Mouse (Mus musculus): ENCODE data around the gene Sh3pxd2a. TPM values are rescaled to one million over a fixed set of nuclear protein-coding genes. Genes with fewer than 3 reads are reported as not detected.
A peak's percentile ranks its signal among the peaks of the same experiment; 100 is the strongest.

Gene Sh3pxd2a
- polyA plus RNA-seq, 1 experiment from 2014 or later: 2.7 TPM

DNA sequence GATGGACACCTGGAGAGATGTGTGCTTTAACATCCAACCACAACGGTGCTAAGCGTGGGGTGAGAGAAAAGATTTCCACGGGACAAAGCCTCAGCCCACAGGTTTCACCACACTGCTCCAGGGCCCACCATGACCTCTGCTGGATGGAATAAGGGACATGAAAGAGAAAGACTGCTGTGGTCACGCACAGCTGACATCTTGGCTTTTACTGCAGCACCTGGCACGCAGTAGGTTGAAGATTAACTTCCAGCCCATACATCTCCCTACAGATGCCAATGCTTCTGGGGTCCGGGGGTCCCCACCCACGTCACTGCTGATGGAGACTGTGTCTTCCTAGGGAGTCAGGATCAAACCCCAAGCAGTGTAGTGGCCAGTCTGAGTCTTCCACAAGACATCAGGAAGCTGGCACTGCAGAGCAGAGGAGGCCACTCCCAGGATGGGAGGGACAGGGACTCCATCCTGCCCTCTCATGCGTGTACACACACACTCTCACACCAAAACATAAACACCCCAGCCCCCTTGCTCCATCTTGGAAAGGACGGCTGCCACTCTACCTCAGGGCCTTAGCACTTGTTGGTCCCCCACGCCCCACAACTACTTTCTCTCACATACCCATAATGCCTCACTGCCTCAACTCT lies 12.6 kb downstream of the Sh3pxd2a start:
- DNase-seq (ENCODE audit: low spot score): no peak
- Histone ChIP-seq H3K27me3 (ENCODE audit: insufficient read depth, poor library complexity, severe bottlenecking) (peaks cover 28% of the 10 kb centered on the region), H3K4me1 (replicated peaks) (peaks cover 89% of the 10 kb centered on the region), H3K27ac (no peak overlapping the region), H3K36me3 (0 out of 2 replicates have a peak, but pooled peaks cover 5% of the 10 kb centered on the region), H3K9me3 (no peaks in the 10 kb centered on the region), H3K4me3 (no peak overlapping the region)
- WGBS: 76% methylated on average over 10 of the region's 10 CpGs

- no peak for DNase-seq (ENCODE audit: low spot score)
- peaks cover 28% of the 10 kb centered on the region for H3K27me3 ChIP-seq (ENCODE audit: insufficient read depth, poor library complexity, severe bottlenecking)
- peak overlapping the region; percentile 70 for H3K27ac ChIP-seq
- H3K4me1 ChIP-seq (replicated peaks): peaks cover 89% of the 10 kb centered on the region
- 0 out of 2 replicates have a peak, but pooled peaks cover 5% of the 10 kb centered on the region for H3K36me3 ChIP-seq
- no peaks in the 10 kb centered on the region for H3K9me3 ChIP-seq
- 22% methylated on average over 8 of the region's 8 CpGs for WGBS
- no peak overlapping the region for H3K4me3 ChIP-seq
These were observed 13.7 kb downstream of the Sh3pxd2a start for GRCm38 (mm10) chr19:47450261-47451137.

GRCm38 (mm10) chr19:47449513-47450227 lies 14.5 kb downstream of the Sh3pxd2a start:
- peaks cover 88% of the 10 kb centered on the region for H3K4me1 ChIP-seq (replicated peaks)

DNA sequence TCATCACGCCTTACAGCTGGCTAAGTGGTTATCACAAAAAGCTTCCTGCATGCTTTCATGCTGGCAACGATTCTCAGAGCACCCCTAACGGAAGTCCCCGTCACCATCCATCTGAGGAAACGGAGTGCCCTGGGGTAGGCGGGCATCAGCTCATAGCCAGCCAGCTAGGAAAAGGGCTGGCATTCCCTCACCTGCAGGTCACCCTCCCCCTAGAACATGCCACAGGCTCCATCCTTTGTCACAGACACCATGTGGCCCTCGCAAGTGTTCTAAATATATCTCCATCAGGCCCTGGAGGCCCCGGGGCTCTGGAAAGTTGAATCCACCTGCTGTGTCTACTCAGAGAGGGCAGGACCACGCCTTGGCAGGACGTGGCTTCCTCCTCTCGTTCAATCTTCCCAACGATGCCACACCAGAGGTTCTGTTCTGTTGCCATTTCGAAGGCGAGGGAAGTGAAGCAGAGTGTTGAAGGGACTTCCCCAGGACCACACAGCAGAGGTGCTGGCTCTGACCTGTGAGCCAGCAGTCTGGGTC lies 15.5 kb downstream of the Sh3pxd2a start:
- Histone ChIP-seq H3K4me3 (no peak overlapping the region), H3K36me3 (no peaks in the 10 kb centered on the region), H3K27ac (peak overlapping the region; percentile 30), H3K27me3 (ENCODE audit: insufficient read depth, poor library complexity, severe bottlenecking) (peaks cover 14% of the 10 kb centered on the region), H3K4me1 (replicated peaks) (peaks cover 88% of the 10 kb centered on the region), H3K9me3 (no peaks in the 10 kb centered on the region)
- DNase-seq (ENCODE audit: low spot score): no peak
- 77% methylated on average over 14 of the region's 14 CpGs for WGBS

More at GRCm38 (mm10) chr19:47449513-47450227, 14.5 kb downstream of the Sh3pxd2a start:
- no peak overlapping the region for H3K4me3 ChIP-seq
- H3K27ac ChIP-seq: peak overlapping the region; percentile 70
- DNase-seq (ENCODE audit: low spot score): no peak
- no peaks in the 10 kb centered on the region for H3K9me3 ChIP-seq
- H3K36me3 ChIP-seq: no peaks in the 10 kb centered on the region
- H3K27me3 ChIP-seq (ENCODE audit: insufficient read depth, poor library complexity, severe bottlenecking): peaks cover 22% of the 10 kb centered on the region
- 71% methylated on average over 4 of the region's 4 CpGs for WGBS

DNA sequence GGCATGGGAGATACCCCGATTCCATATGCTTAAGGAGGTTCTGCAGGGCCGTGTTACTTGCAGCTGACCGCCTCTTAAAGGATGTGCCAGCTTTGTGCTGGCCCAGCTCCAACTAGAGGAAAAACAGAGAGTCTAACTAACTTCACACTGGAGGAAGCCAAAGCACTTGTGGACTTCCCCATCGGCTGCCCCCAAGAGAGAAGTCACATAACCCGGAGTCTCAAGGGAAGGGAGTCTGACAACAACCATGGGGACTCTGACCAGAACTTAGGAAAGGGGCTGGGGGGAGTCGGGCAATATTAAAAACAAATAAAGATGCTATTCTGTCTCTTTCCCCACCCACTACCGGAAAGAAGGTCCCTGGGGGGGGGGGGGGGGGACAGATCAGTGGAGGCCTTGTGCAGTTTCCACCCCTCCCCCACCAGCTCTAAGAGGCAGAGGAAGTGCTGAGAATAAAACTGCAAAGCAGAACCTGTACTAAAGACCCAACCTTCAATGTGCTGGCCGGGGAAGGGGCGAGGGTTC lies 17.3 kb downstream of the Sh3pxd2a start:
- no peak for DNase-seq (ENCODE audit: low spot score)
- Histone ChIP-seq H3K27ac (peak overlapping the region; percentile 47), H3K4me1 (replicated peaks) (peaks cover 96% of the 10 kb centered on the region)

DNA sequence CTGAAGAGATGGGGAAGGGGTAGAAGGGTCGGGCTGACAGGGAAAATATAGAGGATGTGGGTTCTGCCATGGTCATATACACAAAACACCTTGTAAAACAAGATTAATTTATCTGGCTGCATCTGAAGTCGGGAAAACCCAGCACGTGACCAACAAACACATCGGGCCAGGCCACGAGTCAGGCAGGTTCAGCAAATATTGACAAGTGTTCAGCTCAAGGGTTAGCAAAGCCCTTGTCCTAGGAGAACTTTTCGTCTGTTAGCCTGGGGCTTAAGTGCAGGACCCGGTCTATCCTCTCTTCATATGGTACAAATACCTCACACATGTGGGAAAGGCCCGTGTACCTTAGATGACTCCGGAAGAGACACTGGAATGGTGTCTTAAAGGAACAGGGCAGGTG lies 18.1 kb downstream of the Sh3pxd2a start:
- peaks cover 96% of the 10 kb centered on the region for H3K4me1 ChIP-seq (replicated peaks)
- no peaks in the 10 kb centered on the region for H3K9me3 ChIP-seq
- no peak overlapping the region for H3K27ac ChIP-seq
- no peaks in the 10 kb centered on the region for H3K36me3 ChIP-seq
- 88% methylated on average over 9 of the region's 9 CpGs for WGBS
- H3K27me3 ChIP-seq (ENCODE audit: insufficient read depth, poor library complexity, severe bottlenecking): peaks cover 9% of the 10 kb centered on the region
- no peak overlapping the region for H3K4me3 ChIP-seq
- no peak for DNase-seq (ENCODE audit: low spot score)

More for the DNA sequence above, 17.3 kb downstream of the Sh3pxd2a start:
- Histone ChIP-seq H3K36me3 (no peaks in the 10 kb centered on the region), H3K4me3 (no peak overlapping the region), H3K27me3 (ENCODE audit: insufficient read depth, poor library complexity, severe bottlenecking) (peaks cover 9% of the 10 kb centered on the region), H3K9me3 (no peaks in the 10 kb centered on the region)
- 61% methylated on average over 9 of the region's 9 CpGs for WGBS

DNA sequence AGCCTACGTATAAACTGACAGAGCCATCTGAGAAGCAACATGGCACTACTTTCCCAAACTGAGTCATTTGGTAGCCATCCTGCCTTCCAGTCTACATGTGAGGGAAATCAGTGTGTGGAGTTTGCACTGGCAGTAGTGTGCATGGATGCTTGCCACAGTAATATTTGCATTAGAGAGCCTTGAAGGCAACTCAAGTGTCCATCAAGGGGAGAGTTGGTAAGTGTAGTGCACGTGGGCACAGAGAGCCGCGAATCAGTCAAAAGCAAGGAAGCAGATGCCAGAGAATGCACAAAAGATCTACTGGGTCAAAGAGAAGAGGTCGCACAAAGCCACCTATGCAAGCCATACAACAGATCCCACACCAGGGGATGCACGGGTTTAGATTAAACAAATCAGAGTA lies 18.5 kb downstream of the Sh3pxd2a start:
- no peak overlapping the region for H3K27ac ChIP-seq
- peaks cover 9% of the 10 kb centered on the region for H3K27me3 ChIP-seq (ENCODE audit: insufficient read depth, poor library complexity, severe bottlenecking)
- no peak overlapping the region for H3K4me3 ChIP-seq
- no peaks in the 10 kb centered on the region for H3K9me3 ChIP-seq
- WGBS: 79% methylated on average over 6 of the region's 6 CpGs
- DNase-seq (ENCODE audit: low spot score): no peak
- peaks cover 94% of the 10 kb centered on the region for H3K4me1 ChIP-seq (replicated peaks)
- H3K36me3 ChIP-seq: no peaks in the 10 kb centered on the region

DNA sequence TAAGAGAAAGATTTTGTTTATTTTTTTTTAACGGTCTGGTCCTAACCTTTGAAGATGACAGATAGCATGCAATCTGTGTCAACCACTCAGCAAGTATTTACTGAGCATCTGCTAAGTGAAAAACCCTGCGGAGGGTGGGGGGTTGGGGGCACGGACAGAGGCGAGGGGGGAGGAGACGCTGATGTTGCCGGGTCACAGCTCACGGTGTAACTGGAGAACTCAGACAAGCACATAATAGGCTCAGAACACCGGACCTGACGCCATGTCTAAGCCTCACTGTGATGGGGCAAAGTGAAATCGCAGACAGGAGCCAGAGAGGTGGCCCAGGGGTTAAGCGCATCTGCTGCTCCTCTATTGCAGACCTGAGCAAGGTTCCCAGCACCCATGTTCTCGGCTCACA lies 19.7 kb downstream of the Sh3pxd2a start:
- WGBS: 52% methylated on average over 12 of the region's 12 CpGs
- Histone ChIP-seq H3K4me3 (no peak overlapping the region), H3K27ac (0 out of 2 replicates have a peak overlapping the region, but pooled peaks have one; percentile 8), H3K27me3 (ENCODE audit: insufficient read depth, poor library complexity, severe bottlenecking) (peaks cover 9% of the 10 kb centered on the region), H3K9me3 (no peaks in the 10 kb centered on the region), H3K4me1 (replicated peaks) (peaks cover 87% of the 10 kb centered on the region), H3K36me3 (peaks cover 2% of the 10 kb centered on the region; the same call in 1 of the 2 replicates)
- DNase-seq (ENCODE audit: low spot score): no peak

DNA sequence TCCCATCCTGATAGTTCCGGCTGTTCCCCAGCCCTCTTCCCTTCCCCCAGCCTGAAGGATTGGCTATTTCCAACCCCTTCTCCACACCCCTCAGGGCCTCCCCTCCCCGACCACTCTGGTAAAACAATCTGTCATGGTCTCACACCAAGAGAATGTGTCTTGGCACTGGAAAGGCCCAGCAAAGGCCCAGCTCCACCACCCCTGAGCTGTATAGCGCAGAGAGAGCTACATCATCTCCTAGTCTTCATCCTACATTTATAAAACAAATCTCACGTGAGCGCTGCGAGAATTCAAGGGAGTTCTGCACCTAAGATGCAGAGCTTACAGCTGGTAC lies 21.9 kb downstream of the Sh3pxd2a start:
- no peak overlapping the region for H3K4me3 ChIP-seq
- H3K9me3 ChIP-seq: no peaks in the 10 kb centered on the region
- H3K4me1 ChIP-seq (replicated peaks): peaks cover 72% of the 10 kb centered on the region
- WGBS: 77% methylated on average over 6 of the region's 6 CpGs
- H3K36me3 ChIP-seq: peaks cover 5% of the 10 kb centered on the region; the same call in 1 of the 2 replicates
- DNase-seq (ENCODE audit: low spot score): no peak
- H3K27me3 ChIP-seq (ENCODE audit: insufficient read depth, poor library complexity, severe bottlenecking): no peaks in the 10 kb centered on the region
- H3K27ac ChIP-seq: peak overlapping the region; percentile 30; the same call in 1 of the 2 replicates

GRCm38 (mm10) chr19:47441541-47442293 lies 22.5 kb downstream of the Sh3pxd2a start:
- Histone ChIP-seq H3K36me3 (peaks cover 5% of the 10 kb centered on the region; the same call in 1 of the 2 replicates), H3K9me3 (no peaks in the 10 kb centered on the region), H3K27me3 (ENCODE audit: insufficient read depth, poor library complexity, severe bottlenecking) (no peaks in the 10 kb centered on the region), H3K27ac (no peak overlapping the region; the same call in 1 of the 2 replicates), H3K4me3 (no peak overlapping the region), H3K4me1 (replicated peaks) (peaks cover 66% of the 10 kb centered on the region)
- WGBS: 82% methylated on average over 17 of the region's 17 CpGs
- no peak for DNase-seq (ENCODE audit: low spot score)

DNA sequence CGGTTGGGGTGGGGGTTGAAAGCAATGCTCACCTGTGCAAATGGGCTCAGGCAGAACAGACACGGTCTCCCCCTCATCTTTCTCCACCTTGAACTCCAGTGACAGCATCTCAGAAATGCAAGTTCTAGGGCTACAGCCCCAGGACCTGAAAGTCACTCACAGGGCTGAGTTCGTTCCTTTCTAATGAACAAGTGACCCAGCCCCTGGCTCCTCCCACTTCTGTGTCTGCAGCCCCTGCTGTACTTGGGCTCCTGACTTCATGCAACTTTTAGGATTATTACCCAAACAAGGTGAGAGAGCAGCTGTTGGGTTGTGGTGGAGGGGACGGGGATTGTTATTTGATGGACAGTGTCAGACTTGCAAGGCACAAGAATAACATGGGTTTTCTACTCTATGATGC lies 23.2 kb downstream of the Sh3pxd2a start:
- Histone ChIP-seq H3K4me1 (replicated peaks) (peaks cover 59% of the 10 kb centered on the region), H3K4me3 (no peak overlapping the region), H3K9me3 (no peaks in the 10 kb centered on the region), H3K36me3 (peaks cover 5% of the 10 kb centered on the region; the same call in 1 of the 2 replicates), H3K27me3 (ENCODE audit: insufficient read depth, poor library complexity, severe bottlenecking) (no peaks in the 10 kb centered on the region), H3K27ac (no peak overlapping the region)
- no peak for DNase-seq (ENCODE audit: low spot score)
- 84% methylated on average over 4 of the region's 4 CpGs for WGBS

GRCm38 (mm10) chr19:47440435-47440803 lies 23.8 kb downstream of the Sh3pxd2a start:
- Histone ChIP-seq H3K36me3 (peaks cover 6% of the 10 kb centered on the region; the same call in 1 of the 2 replicates), H3K4me3 (no peak overlapping the region), H3K27ac (no peak overlapping the region), H3K4me1 (replicated peaks) (peaks cover 53% of the 10 kb centered on the region), H3K9me3 (no peaks in the 10 kb centered on the region), H3K27me3 (ENCODE audit: insufficient read depth, poor library complexity, severe bottlenecking) (no peaks in the 10 kb centered on the region)
- 92% methylated on average over 7 of the region's 7 CpGs for WGBS
- DNase-seq (ENCODE audit: low spot score): no peak
